Mouse (Mus musculus) erythroblast, embryonic 14.5 days (primary cell): Measurements from ENCODE around the gene Def6. TPM values are rescaled to one million over a fixed set of nuclear protein-coding genes. Genes with fewer than 3 reads are reported as not detected.

Experiments
- H3K27me3 ChIP-seq: 2 replicates; pipeline ENCODE4 v1.6.1; 2012; ENCODE audit warnings: inconsistent platforms; ENCODE audit not compliant: control insufficient read depth
- H3K36me3 ChIP-seq: 2 replicates; pipeline ENCODE4 v1.6.1; 2012; ENCODE audit warnings: mild to moderate bottlenecking, inconsistent platforms; ENCODE audit not compliant: control insufficient read depth
- H3K4me1 ChIP-seq: 2 replicates; pipeline ENCODE4 v1.6.1; 2012; ENCODE audit warnings: inconsistent platforms; ENCODE audit not compliant: control insufficient read depth
- H3K4me3 ChIP-seq: replicated peaks from 2 replicates; pipeline ENCODE3; 2012; ENCODE audit warnings: moderate library complexity, mild to moderate bottlenecking, inconsistent platforms
- H3K9me3 ChIP-seq: 2 replicates; pipeline ENCODE4 v1.6.1; 2012; ENCODE audit warnings: low read length, inconsistent platforms, mixed read lengths; ENCODE audit not compliant: control insufficient read depth
- GATA1 ChIP-seq: IDR thresholded peaks from 2 replicates; pipeline ENCODE4 v1.6.1; 2012; ENCODE audit warnings: low read length, inconsistent platforms, mixed read lengths
- TAL1 ChIP-seq: IDR thresholded peaks from 3 replicates; pipeline ENCODE4 v1.6.1; 2012; ENCODE audit warnings: low read length, inconsistent platforms, mixed read lengths
- polyA plus RNA-seq: library from polyadenylated mRNA; stranded (reverse); fragments of >175 nt; gene quantifications from 2 replicates; pipeline ENCODE4 v1.2.3, GENCODE M21; 2012

Def6 gene
- polyA plus RNA-seq, 1 experiment = 0.80 TPM

- H3K4me3 ChIP-seq = no peak overlapping the region
- no peaks in the 10 kb centered on the region for H3K27me3 ChIP-seq
- peaks cover 23% of the 10 kb centered on the region for H3K36me3 ChIP-seq
- H3K9me3 ChIP-seq = no peaks in the 10 kb centered on the region
- TF ChIP-seq GATA1 (no peak), TAL1 (no peak)
- H3K4me1 ChIP-seq = peaks cover 54% of the 10 kb centered on the region
These were observed 65.3 kb downstream of the Def6 start for GRCm38 (mm10) chr17:28272837-28273236.

- H3K36me3 ChIP-seq = peaks cover 23% of the 10 kb centered on the region
- no peak for TF ChIP-seq TAL1
- TF ChIP-seq GATA1 = no peak
- peaks cover 61% of the 10 kb centered on the region for H3K4me1 ChIP-seq
- no peaks in the 10 kb centered on the region for H3K27me3 ChIP-seq
- H3K9me3 ChIP-seq = no peaks in the 10 kb centered on the region
- H3K4me3 ChIP-seq = no peak overlapping the region
These were observed 67.2 kb downstream of the Def6 start for GRCm38 (mm10) chr17:28274739-28275138.

- Histone ChIP-seq H3K9me3 (no peaks in the 10 kb centered on the region), H3K4me1 (peaks cover 65% of the 10 kb centered on the region), H3K36me3 (peaks cover 18% of the 10 kb centered on the region), H3K4me3 (no peak overlapping the region), H3K27me3 (no peaks in the 10 kb centered on the region)
- TF ChIP-seq TAL1 (no peak), GATA1 (no peak)
These were observed 69.6 kb downstream of the Def6 start for GRCm38 (mm10) chr17:28277226-28277625.

GRCm38 (mm10) chr17:28277721-28278120 lies 70.1 kb downstream of the Def6 start:
- TF ChIP-seq GATA1 (no peak), TAL1 (no peak)
- Histone ChIP-seq H3K9me3 (no peaks in the 10 kb centered on the region), H3K4me1 (peaks cover 60% of the 10 kb centered on the region), H3K4me3 (no peak overlapping the region), H3K36me3 (peaks cover 18% of the 10 kb centered on the region), H3K27me3 (no peaks in the 10 kb centered on the region)

GRCm38 (mm10) chr17:28278156-28278555 lies 70.6 kb downstream of the Def6 start:
- peaks cover 18% of the 10 kb centered on the region for H3K36me3 ChIP-seq
- H3K4me3 ChIP-seq = no peak overlapping the region
- H3K9me3 ChIP-seq = no peaks in the 10 kb centered on the region
- no peaks in the 10 kb centered on the region for H3K27me3 ChIP-seq
- peaks cover 57% of the 10 kb centered on the region for H3K4me1 ChIP-seq
- TF ChIP-seq TAL1 = no peak

Other genes with a start within 250 kb of the Def6 start
- not detected in 2 replicates for gene Tcp11, start 127.1 kb upstream of the Def6 start, polyA plus RNA-seq
- not detected in 2 replicates for gene Scube3, start 65.6 kb upstream of the Def6 start, polyA plus RNA-seq
- gene Zfp523, start 30.6 kb upstream of the Def6 start, polyA plus RNA-seq = 0.39 and 0.46 TPM in 2 replicates
- 5.3 and 6.6 TPM in 2 replicates for gene Ppard, start 24.9 kb downstream of the Def6 start, polyA plus RNA-seq
- 1.7 and 3.6 TPM in 2 replicates for gene Fance, start 105.7 kb downstream of the Def6 start, polyA plus RNA-seq
- 529 and 604 TPM in 2 replicates for gene Rpl10a, start 120.7 kb downstream of the Def6 start, polyA plus RNA-seq
- 0.22 and 0.26 TPM in 2 replicates for gene Tead3, start 143.0 kb downstream of the Def6 start, polyA plus RNA-seq
- gene Tulp1, start 157.4 kb downstream of the Def6 start, polyA plus RNA-seq = 0.19 and 0.26 TPM in 2 replicates